Mouse (Mus musculus): ENCODE measurements at regions not wholly inside any gene's neighbourhood (a gene's known extent, or its start where the extent isn't known, plus 50 kb on each side); places are given as distances from the start of the nearest gene placed in this dataset.

- no peak for TF ChIP-seq CTCF (IDR thresholded peaks at IDR 0.05)
- TF ChIP-seq EP300 (IDR thresholded peaks at IDR 0.05), result no peak
Measured at GRCm38 (mm10) chr4:127413997-127414964, 56.3 kb upstream of the Gjb5 start.

All from lung, postnatal 0 days (tissue).